Mouse (Mus musculus): ENCODE data around the gene Ly6g6d. TPM values are rescaled to one million over a fixed set of nuclear protein-coding genes. Genes with fewer than 3 reads are reported as not detected.

The Ly6g6d gene
- polyA plus RNA-seq, 1 experiment from 2014 or later, result 0.57 TPM

DNA sequence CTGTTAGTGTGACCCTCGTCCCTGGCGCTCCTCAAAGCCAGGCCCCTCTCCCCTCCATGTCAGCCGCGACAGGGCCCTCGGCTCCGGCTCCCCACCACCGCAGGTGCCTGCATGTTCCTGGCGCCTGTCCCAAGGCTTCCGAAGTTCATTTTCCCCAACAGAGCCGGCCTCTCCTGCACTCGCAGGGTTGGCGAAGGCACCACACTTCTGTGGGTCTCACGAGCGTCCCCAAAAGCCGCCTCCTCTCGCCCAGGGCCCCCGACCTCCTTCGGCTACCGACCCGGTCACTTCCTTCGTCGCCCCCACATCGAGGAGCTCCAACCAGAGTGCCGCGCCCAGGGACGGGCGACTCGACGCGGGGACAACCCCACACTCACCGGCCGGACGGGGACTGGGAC is 42.9 kb upstream of the Ly6g6d start:
- peak; percentile 8; the same call in 1 of the 2 replicates for ATAC-seq

DNA sequence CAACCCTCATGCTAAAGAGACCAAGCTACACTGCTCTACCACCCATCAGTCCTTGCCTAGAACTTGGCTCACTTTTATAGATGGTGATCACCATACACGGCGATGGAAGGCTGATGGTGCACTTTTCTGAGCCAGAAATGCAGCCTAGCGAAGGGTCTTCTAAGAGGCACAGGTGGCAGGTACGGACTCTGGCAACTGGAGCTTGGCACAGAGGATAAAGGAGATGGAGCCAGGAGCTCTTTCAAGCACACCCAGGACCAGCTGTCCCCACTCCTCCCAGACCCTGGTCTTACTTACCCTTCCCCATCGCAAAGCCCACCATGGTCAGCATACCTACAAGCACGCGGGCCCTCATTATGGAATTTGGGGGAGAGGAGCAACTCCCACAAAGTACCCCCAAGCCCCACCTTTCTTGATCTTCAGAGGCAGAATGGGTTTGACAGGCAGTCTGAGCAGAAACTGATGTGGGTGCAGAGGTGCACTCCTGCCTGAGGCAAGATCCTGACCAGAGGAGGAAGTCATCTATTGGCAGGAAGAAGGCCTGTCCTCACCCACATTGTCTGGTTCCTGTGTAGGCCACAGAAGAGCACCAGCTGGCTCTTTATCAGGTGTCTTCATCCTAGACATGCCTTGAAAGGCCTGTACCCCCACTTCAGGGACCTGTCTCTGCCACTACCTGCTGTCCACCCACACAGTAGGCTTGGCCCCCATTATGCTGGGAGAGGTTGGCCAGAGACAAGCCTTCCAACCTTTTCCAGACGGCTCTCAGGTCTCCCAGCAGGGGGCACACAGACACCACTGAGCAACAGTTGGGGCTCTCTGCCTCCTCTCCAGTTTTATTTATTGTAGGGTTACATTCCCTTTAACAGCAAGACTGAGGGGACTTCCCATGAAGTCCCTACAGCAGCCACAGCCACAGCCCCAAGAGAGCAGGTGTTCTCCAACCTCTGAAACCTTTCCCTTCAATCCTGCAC is 37.5 kb upstream of the Ly6g6d start, which contains the start of gene Ly6g5b:
Gene Ly6g5b (minus strand): TSS at position 383 of the 974 bp plus-strand sequence.
- 89% methylated on average over 8 of the region's 8 CpGs for WGBS
- ATAC-seq, result no peak
- no peaks in the 10 kb centered on the region; the same call in 1 of the 2 replicates for H3K27me3 ChIP-seq (ENCODE audit: control insufficient read depth, insufficient read depth, low read depth, low read length)

More for the DNA sequence above, 42.9 kb upstream of the Ly6g6d start:
- under 1% methylated on average over 33 of the region's 33 CpGs for WGBS
- Histone ChIP-seq H3K9me3 (replicated peaks; ENCODE audit: control insufficient read depth, low read length, poor library complexity, severe bottlenecking) (no peaks in the 10 kb centered on the region), H3K9ac (ENCODE audit: low read depth, low read length) (peak overlapping the region; percentile 92), H3K27ac (ENCODE audit: low read length) (peak overlapping the region; percentile 74), H3K4me1 (ENCODE audit: control insufficient read depth, insufficient read depth, low read length) (peaks cover 18% of the 10 kb centered on the region), H3K27me3 (ENCODE audit: control insufficient read depth, insufficient read depth, low read depth, low read length) (no peaks in the 10 kb centered on the region), H3K4me3 (ENCODE audit: low read depth, low read length) (peak overlapping the region; percentile 89), H3K36me3 (ENCODE audit: control insufficient read depth, insufficient read depth, low read length) (peaks cover 19% of the 10 kb centered on the region), H3K4me2 (ENCODE audit: low read length) (peak overlapping the region; percentile 94)

DNA sequence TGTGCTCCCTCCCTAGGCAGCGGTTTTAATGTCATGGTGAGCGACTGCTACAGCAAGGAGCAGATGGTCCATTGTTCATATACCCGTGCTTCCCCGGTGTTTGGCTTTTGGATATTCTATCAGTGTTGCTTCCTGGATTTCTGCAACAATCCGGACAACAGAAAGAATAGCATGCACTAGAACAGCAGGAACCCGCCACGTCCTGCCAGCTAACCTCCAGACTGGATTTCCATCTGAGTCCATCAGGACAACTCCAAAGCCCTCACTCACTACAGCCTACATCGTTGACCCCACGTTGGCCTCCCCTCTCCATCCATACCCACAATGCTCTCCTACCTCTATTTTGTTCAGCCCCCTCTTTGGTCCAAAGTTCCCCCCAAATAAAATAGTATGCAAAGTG is 33.9 kb upstream of the Ly6g6d start:
- Histone ChIP-seq H3K27me3 (ENCODE audit: control insufficient read depth, insufficient read depth, low read depth, low read length) (no peaks in the 10 kb centered on the region; the same call in 1 of the 2 replicates), H3K9me3 (replicated peaks; ENCODE audit: control insufficient read depth, low read length, poor library complexity, severe bottlenecking) (no peaks in the 10 kb centered on the region), H3K4me1 (ENCODE audit: control insufficient read depth, insufficient read depth, low read length) (no peaks in the 10 kb centered on the region), H3K4me3 (ENCODE audit: low read depth, low read length) (no peak overlapping the region), H3K36me3 (ENCODE audit: control insufficient read depth, insufficient read depth, low read length) (peaks cover 16% of the 10 kb centered on the region), H3K9ac (ENCODE audit: low read depth, low read length) (no peak overlapping the region), H3K4me2 (ENCODE audit: low read length) (no peak overlapping the region), H3K27ac (ENCODE audit: low read length) (no peak overlapping the region)
- 67% methylated on average over 9 of the region's 9 CpGs for WGBS
- ATAC-seq, result no peak

More for the DNA sequence above, 37.5 kb upstream of the Ly6g6d start, which contains the start of gene Ly6g5b:
- Histone ChIP-seq H3K27ac (ENCODE audit: low read length) (no peak within 1 kb of the TSS), H3K9ac (ENCODE audit: low read depth, low read length) (no peak within 1 kb of the TSS), H3K4me2 (ENCODE audit: low read length) (no peak within 1 kb of the TSS), H3K9me3 (replicated peaks; ENCODE audit: control insufficient read depth, low read length, poor library complexity, severe bottlenecking) (no peaks in the 10 kb centered on the region), H3K36me3 (ENCODE audit: control insufficient read depth, insufficient read depth, low read length) (peaks cover 31% of the 10 kb centered on the region), H3K4me1 (ENCODE audit: control insufficient read depth, insufficient read depth, low read length) (peaks cover 8% of the 10 kb centered on the region), H3K4me3 (ENCODE audit: low read depth, low read length) (no peak within 1 kb of the TSS)

DNA sequence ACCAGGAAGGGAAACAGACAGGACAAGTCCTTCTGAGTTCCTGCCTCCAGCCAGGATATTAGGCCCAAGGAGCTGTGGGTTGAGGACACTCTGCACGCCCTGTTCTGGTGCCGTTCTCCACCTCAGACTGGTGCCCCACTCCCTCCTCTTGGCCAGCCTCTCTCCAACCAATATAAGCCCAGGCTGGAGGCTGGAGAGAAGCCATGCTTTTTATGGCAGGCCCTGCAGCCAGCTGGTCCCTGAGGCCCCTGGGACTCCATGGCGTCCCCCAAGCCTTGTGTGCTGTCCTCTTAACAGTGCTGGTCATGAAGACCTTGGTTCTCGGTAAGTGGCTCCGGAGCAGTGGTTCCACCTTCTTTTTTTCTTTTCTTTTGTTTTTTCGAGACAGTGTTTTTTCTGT is 30.2 kb upstream of the Ly6g6d start, which contains the start of gene Ly6g5c:
Gene Ly6g5c (plus strand): TSS at position 183 of the 400 bp plus-strand sequence.
- no peak within 1 kb of the TSS for H3K4me2 ChIP-seq (ENCODE audit: low read length)
- no peaks in the 10 kb centered on the region; the same call in 1 of the 2 replicates for H3K27me3 ChIP-seq (ENCODE audit: control insufficient read depth, insufficient read depth, low read depth, low read length)
- 87% methylated on average over 6 of the region's 6 CpGs for WGBS
- no peaks in the 10 kb centered on the region for H3K9me3 ChIP-seq (replicated peaks; ENCODE audit: control insufficient read depth, low read length, poor library complexity, severe bottlenecking)
- no peak within 1 kb of the TSS for H3K4me3 ChIP-seq (ENCODE audit: low read depth, low read length)
- H3K27ac ChIP-seq (ENCODE audit: low read length), result no peak within 1 kb of the TSS
- no peaks in the 10 kb centered on the region; the same call in 1 of the 2 replicates for H3K4me1 ChIP-seq (ENCODE audit: control insufficient read depth, insufficient read depth, low read length)
- H3K9ac ChIP-seq (ENCODE audit: low read depth, low read length), result no peak within 1 kb of the TSS
- ATAC-seq, result no peak
- H3K36me3 ChIP-seq (ENCODE audit: control insufficient read depth, insufficient read depth, low read length), result peaks cover 8% of the 10 kb centered on the region; the same call in 1 of the 2 replicates

DNA sequence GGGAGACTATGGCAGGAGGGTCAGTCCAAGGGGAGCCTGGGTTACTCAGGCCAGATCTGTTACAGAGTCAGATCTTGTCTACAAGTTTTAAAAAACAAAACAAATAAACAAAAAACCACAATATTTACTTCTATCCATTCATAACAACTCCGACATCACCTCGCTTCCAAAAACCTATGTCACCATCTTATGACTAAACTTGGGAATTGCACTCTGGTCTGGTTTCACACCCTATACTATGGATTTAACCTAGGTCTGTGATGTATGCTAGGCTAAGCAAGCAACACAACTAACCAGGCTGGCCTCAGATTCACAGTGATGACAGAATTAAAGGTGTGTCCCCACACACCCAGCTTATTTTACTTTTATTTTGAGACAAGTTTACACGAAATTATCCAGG is 28.7 kb upstream of the Ly6g6d start:
- no peaks in the 10 kb centered on the region; the same call in 1 of the 2 replicates for H3K4me1 ChIP-seq (ENCODE audit: control insufficient read depth, insufficient read depth, low read length)
- no peaks in the 10 kb centered on the region; the same call in 1 of the 2 replicates for H3K27me3 ChIP-seq (ENCODE audit: control insufficient read depth, insufficient read depth, low read depth, low read length)
- 64% methylated on average over 3 of the region's 3 CpGs for WGBS
- no peaks in the 10 kb centered on the region for H3K9me3 ChIP-seq (replicated peaks; ENCODE audit: control insufficient read depth, low read length, poor library complexity, severe bottlenecking)
- H3K4me3 ChIP-seq (ENCODE audit: low read depth, low read length), result no peak overlapping the region
- no peak overlapping the region for H3K9ac ChIP-seq (ENCODE audit: low read depth, low read length)
- no peak for ATAC-seq
- peaks cover 16% of the 10 kb centered on the region for H3K36me3 ChIP-seq (ENCODE audit: control insufficient read depth, insufficient read depth, low read length)
- no peak overlapping the region for H3K27ac ChIP-seq (ENCODE audit: low read length)
- no peak overlapping the region for H3K4me2 ChIP-seq (ENCODE audit: low read length)

DNA sequence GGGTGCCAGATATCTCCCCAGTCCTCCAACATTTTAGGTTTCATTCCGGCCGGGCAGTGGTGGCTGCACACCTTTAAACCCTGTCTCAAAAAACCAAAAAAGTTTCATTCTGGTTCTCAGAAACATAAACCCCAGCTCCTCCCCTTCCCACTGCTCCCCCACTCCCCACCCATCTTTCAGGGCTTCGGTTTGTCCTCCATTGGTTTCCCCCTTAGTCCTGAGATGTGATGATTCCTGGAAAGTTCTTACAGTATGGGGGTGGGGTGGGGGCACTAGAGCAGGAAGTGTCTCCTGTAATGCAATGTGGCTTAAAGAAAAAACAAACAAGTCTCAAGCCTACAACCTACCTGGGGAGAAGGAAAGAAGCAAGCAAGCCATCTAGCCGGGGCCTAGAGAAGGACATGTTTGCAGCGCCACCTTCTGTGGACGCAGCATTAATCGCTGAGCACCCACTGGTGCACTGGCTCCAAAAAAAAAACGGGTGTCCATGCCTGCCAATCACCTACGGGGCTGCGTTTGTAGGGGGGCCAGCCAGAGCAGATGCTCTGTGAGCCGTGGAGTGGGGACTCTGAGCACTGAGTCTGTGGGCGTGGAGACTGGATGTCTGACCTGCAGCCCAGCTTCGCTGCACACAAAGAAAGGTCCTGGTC is 28.0 kb upstream of the Ly6g6d start:
- no peaks in the 10 kb centered on the region; the same call in 1 of the 2 replicates for H3K27me3 ChIP-seq (ENCODE audit: control insufficient read depth, insufficient read depth, low read depth, low read length)
- H3K4me3 ChIP-seq (ENCODE audit: low read depth, low read length), result no peak overlapping the region
- no peaks in the 10 kb centered on the region; the same call in 1 of the 2 replicates for H3K4me1 ChIP-seq (ENCODE audit: control insufficient read depth, insufficient read depth, low read length)
- H3K27ac ChIP-seq (ENCODE audit: low read length), result no peak overlapping the region
- H3K9me3 ChIP-seq (replicated peaks; ENCODE audit: control insufficient read depth, low read length, poor library complexity, severe bottlenecking), result no peaks in the 10 kb centered on the region
- peak overlapping the region; percentile 43; the same call in 1 of the 2 replicates for H3K9ac ChIP-seq (ENCODE audit: low read depth, low read length)
- 21% methylated on average over 13 of the region's 13 CpGs for WGBS
- peaks cover 20% of the 10 kb centered on the region for H3K36me3 ChIP-seq (ENCODE audit: control insufficient read depth, insufficient read depth, low read length)
- H3K4me2 ChIP-seq (ENCODE audit: low read length), result peak overlapping the region; percentile 23; the same call in 1 of the 2 replicates
- no peak for ATAC-seq

DNA sequence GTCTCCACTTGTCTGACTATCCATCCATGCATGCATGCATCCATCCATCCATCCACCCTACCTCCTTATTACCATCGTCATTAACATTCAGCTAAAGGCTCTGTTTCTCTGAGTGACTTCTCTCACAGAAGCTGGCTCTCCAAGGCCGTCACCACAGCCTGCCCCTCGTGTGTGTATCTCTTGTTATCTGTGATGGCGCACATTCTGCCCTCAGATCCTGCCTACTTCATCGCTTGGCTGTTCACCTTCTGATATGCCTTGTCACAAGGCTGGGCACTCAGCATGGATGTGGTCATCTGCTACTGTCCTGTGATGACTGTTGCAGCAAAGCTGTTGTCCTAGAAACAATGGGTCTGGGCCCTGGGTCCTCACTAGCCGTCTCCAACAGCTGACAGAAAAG is 26.9 kb upstream of the Ly6g6d start:
- Histone ChIP-seq H3K9ac (ENCODE audit: low read depth, low read length) (no peak overlapping the region), H3K27ac (ENCODE audit: low read length) (no peak overlapping the region), H3K4me1 (ENCODE audit: control insufficient read depth, insufficient read depth, low read length) (no peaks in the 10 kb centered on the region; the same call in 1 of the 2 replicates), H3K4me3 (ENCODE audit: low read depth, low read length) (no peak overlapping the region), H3K36me3 (ENCODE audit: control insufficient read depth, insufficient read depth, low read length) (peaks cover 25% of the 10 kb centered on the region), H3K9me3 (replicated peaks; ENCODE audit: control insufficient read depth, low read length, poor library complexity, severe bottlenecking) (no peaks in the 10 kb centered on the region), H3K4me2 (ENCODE audit: low read length) (no peak overlapping the region), H3K27me3 (ENCODE audit: control insufficient read depth, insufficient read depth, low read depth, low read length) (no peaks in the 10 kb centered on the region)
- no peak for ATAC-seq
- 77% methylated on average over 6 of the region's 6 CpGs for WGBS

DNA sequence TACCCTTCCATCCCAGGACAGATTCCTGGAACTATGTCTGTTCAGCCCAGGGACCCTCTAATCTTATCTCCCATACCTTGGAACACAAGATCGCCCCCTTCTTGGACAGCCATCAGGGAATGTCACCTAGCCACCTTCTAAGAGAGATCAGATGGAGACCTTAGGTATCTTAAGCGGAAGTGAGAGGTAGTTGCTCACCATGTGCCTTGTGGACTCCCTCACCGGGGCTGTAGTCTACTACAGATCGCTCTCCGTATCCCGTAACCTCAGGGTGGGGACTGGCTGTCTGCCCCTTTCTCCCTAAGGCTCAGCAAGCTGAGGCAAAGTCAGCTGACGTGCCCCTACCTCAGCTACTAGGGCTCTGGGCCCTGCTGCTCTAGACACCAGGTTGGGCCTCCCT is 26.2 kb upstream of the Ly6g6d start:
- Histone ChIP-seq H3K4me1 (ENCODE audit: control insufficient read depth, insufficient read depth, low read length) (no peaks in the 10 kb centered on the region; the same call in 1 of the 2 replicates), H3K4me2 (ENCODE audit: low read length) (no peak overlapping the region), H3K36me3 (ENCODE audit: control insufficient read depth, insufficient read depth, low read length) (peaks cover 31% of the 10 kb centered on the region), H3K27ac (ENCODE audit: low read length) (no peak overlapping the region), H3K4me3 (ENCODE audit: low read depth, low read length) (no peak overlapping the region), H3K9ac (ENCODE audit: low read depth, low read length) (0 out of 2 replicates have a peak overlapping the region, but pooled peaks have one; percentile 10), H3K9me3 (replicated peaks; ENCODE audit: control insufficient read depth, low read length, poor library complexity, severe bottlenecking) (no peaks in the 10 kb centered on the region), H3K27me3 (ENCODE audit: control insufficient read depth, insufficient read depth, low read depth, low read length) (no peaks in the 10 kb centered on the region)
- no peak for ATAC-seq
- 95% methylated on average over 7 of the region's 7 CpGs for WGBS

All from midbrain, embryonic 16.5 days (tissue).